Comparison of ENCODE assay signal across 9 mouse cellular contexts in genomic region chr3:107035521-107036457, GRCm38 (mm10). TPM values are rescaled to one million over a fixed set of nuclear protein-coding genes. Genes with fewer than 3 reads are reported as not detected.
A peak's percentile ranks its signal among the peaks of the same experiment; 100 is the strongest.
DNase-seq lines count a peak whose midpoint lies in the region; ATAC-seq lines count a peak whose summit lies in the region.
"Had no signal": no experiment of that assay in that cellular context is flagged by ENCODE, and none has a peak within 500 bp of the region (broad histone marks: within the 10 kb centered on the region; RNA-seq: fewer than 3 reads in every experiment).

Gene Kcna3, plus strand, starts transcription at chr3:107036169.

- no peaks in the 10 kb centered on the region for H3K36me3 ChIP-seq in embryonic facial prominence, embryonic 12.5 days
- H3K36me3 ChIP-seq in kidney, embryonic 15.5 days = no peaks in the 10 kb centered on the region
- H3K36me3 ChIP-seq in liver, embryonic 13.5 days = no peaks in the 10 kb centered on the region
- no peaks in the 10 kb centered on the region for H3K36me3 ChIP-seq in stomach, embryonic 14.5 days (ENCODE audit: control insufficient read depth, insufficient read depth, low read length)
- H3K36me3 ChIP-seq: G1E had no signal

- peak; percentile 75 for DNase-seq in layer of hippocampus, adult 11-12 months (ENCODE audit: low spot score)
- DNase-seq in layer of hippocampus, adult 9-10 months (ENCODE audit: low spot score) = no peak
- DNase-seq in heart, adult 9 months (ENCODE audit: low spot score in 2 of 2) = peak; percentile 37 to 54
- DNase-seq in liver, embryonic 13.5 days = no peak
- DNase-seq in natural killer cell, adult 2 months (ENCODE audit: low spot score in 2 of 2) = peak; percentile 46 to 57

- ATAC-seq in embryonic facial prominence, embryonic 12.5 days (ENCODE audit: insufficient number of reproducible peaks, insufficient read depth, low FRiP score, low TSS enrichment) = peak; percentile 96
- ATAC-seq in kidney, embryonic 15.5 days (replicated peaks; ENCODE audit: low FRiP score) = peak; percentile 98
- peak; percentile 85 for ATAC-seq in liver, embryonic 13.5 days (ENCODE audit: low read depth)
- ATAC-seq in stomach, embryonic 14.5 days (ENCODE audit: insufficient number of reproducible peaks, insufficient read depth, low FRiP score, low read depth) = peak; percentile 93

- H3K4me1 ChIP-seq in embryonic facial prominence, embryonic 12.5 days = peaks cover 2% of the 10 kb centered on the region; the same call in 1 of the 2 replicates
- peaks cover 20% of the 10 kb centered on the region for H3K4me1 ChIP-seq in kidney, embryonic 15.5 days
- peaks cover 8% of the 10 kb centered on the region; the same call in 1 of the 2 replicates for H3K4me1 ChIP-seq in liver, embryonic 13.5 days (replicated peaks)
- 0 out of 2 replicates have a peak, but pooled peaks cover 4% of the 10 kb centered on the region for H3K4me1 ChIP-seq in stomach, embryonic 14.5 days (ENCODE audit: control insufficient read depth, insufficient read depth, low read length)

- WGBS in embryonic facial prominence, embryonic 12.5 days = under 1% methylated on average over 71 of the region's 80 CpGs
- under 1% methylated on average over 51 of the region's 80 CpGs for WGBS in kidney, embryonic 15.5 days
- under 1% methylated on average over 57 of the region's 80 CpGs for WGBS in liver, embryonic 13.5 days (ENCODE audit: insufficient replicate concordance)
- under 1% methylated on average over 50 of the region's 80 CpGs for WGBS in stomach, embryonic 14.5 days

- H3K9me3 ChIP-seq in embryonic facial prominence, embryonic 12.5 days = no peaks in the 10 kb centered on the region
- H3K9me3 ChIP-seq in kidney, embryonic 15.5 days (replicated peaks) = no peaks in the 10 kb centered on the region
- H3K9me3 ChIP-seq in liver, embryonic 13.5 days (replicated peaks) = no peaks in the 10 kb centered on the region
- H3K9me3 ChIP-seq in stomach, embryonic 14.5 days (ENCODE audit: control insufficient read depth, low read depth, low read length) = no peaks in the 10 kb centered on the region

- H3K9ac ChIP-seq in embryonic facial prominence, embryonic 12.5 days = peak within 1 kb of the TSS; percentile 75
- peak within 1 kb of the TSS; percentile 59 for H3K9ac ChIP-seq in kidney, embryonic 15.5 days
- H3K9ac ChIP-seq in liver, embryonic 13.5 days = peak within 1 kb of the TSS; percentile 56
- H3K9ac ChIP-seq in stomach, embryonic 14.5 days (replicated peaks; ENCODE audit: low read depth, low read length) = peak within 1 kb of the TSS; percentile 40

- H3K27ac ChIP-seq in embryonic facial prominence, embryonic 12.5 days = peak within 1 kb of the TSS; percentile 75
- 0 out of 2 replicates have a peak within 1 kb of the TSS, but pooled peaks have one; percentile 22 for H3K27ac ChIP-seq in kidney, embryonic 15.5 days
- H3K27ac ChIP-seq in liver, embryonic 13.5 days = no peak within 1 kb of the TSS
- 0 out of 2 replicates have a peak within 1 kb of the TSS, but pooled peaks have one; percentile 21 for H3K27ac ChIP-seq in stomach, embryonic 14.5 days (ENCODE audit: low read length)

- peaks cover 11% of the 10 kb centered on the region for H3K27me3 ChIP-seq in embryonic facial prominence, embryonic 12.5 days
- peaks cover 20% of the 10 kb centered on the region; the same call in 1 of the 2 replicates for H3K27me3 ChIP-seq in kidney, embryonic 15.5 days
- peaks cover 52% of the 10 kb centered on the region for H3K27me3 ChIP-seq in liver, embryonic 13.5 days
- 0 out of 2 replicates have a peak, but pooled peaks cover 3% of the 10 kb centered on the region for H3K27me3 ChIP-seq in stomach, embryonic 14.5 days (ENCODE audit: control insufficient read depth, insufficient read depth, low read length)

- H3K4me3 ChIP-seq in embryonic facial prominence, embryonic 12.5 days = peak within 1 kb of the TSS; percentile 78
- H3K4me3 ChIP-seq in kidney, embryonic 15.5 days (replicated peaks) = peak within 1 kb of the TSS; percentile 73
- peak within 1 kb of the TSS; percentile 61 for H3K4me3 ChIP-seq in liver, embryonic 13.5 days (replicated peaks)
- peak within 1 kb of the TSS; percentile 62 for H3K4me3 ChIP-seq in stomach, embryonic 14.5 days (ENCODE audit: low read depth, low read length)

- peak within 1 kb of the TSS; percentile 93 for H3K4me2 ChIP-seq in embryonic facial prominence, embryonic 12.5 days (replicated peaks)
- peak within 1 kb of the TSS; percentile 100 for H3K4me2 ChIP-seq in kidney, embryonic 15.5 days
- peak within 1 kb of the TSS; percentile 76 for H3K4me2 ChIP-seq in liver, embryonic 13.5 days
- peak within 1 kb of the TSS; percentile 99 for H3K4me2 ChIP-seq in stomach, embryonic 14.5 days (replicated peaks; ENCODE audit: low read depth, low read length)

RNA-seq across cellular contexts. Expression of gene Kcna3, which starts in this region (rescaled TPM):
- 3.6 and 4.1 TPM in 2 replicates for polyA plus RNA-seq in embryonic facial prominence, embryonic 12.5 days (2016; fragmentation: Nextera tagmentation; extraction: Ambion mirVana)
- 1.1 and 1.4 TPM in 2 replicates for polyA plus RNA-seq in kidney, embryonic 15.5 days (2015; fragmentation: Nextera tagmentation; extraction: Ambion mirVana)
- 1.4 and 1.7 TPM in 2 replicates for polyA plus RNA-seq in liver, embryonic 13.5 days (2015; fragmentation: Nextera tagmentation; extraction: Ambion mirVana)
- 0.59 and 1.6 TPM in 2 replicates for polyA plus RNA-seq in stomach, embryonic 14.5 days (2014; fragmentation: Nextera tagmentation; extraction: Ambion mirVana)
- polyA plus RNA-seq: G1E had no signal

Comparison
In these comparisons a context has a peak if more than half of its experiments do, and no peak if none do; other contexts are left out.
1. DNase-seq: peak in layer of hippocampus, adult 11-12 months (single experiment), heart, adult 9 months (2 of 2) and natural killer cell, adult 2 months (2 of 2); none in layer of hippocampus, adult 9-10 months (single experiment) and liver, embryonic 13.5 days (single experiment).
2. Peak in every context shown above with its lines, with median percentiles within 50 percentile points of each other: ATAC-seq, H3K4me2 ChIP-seq, H3K4me3 ChIP-seq and H3K9ac ChIP-seq.